Mouse (Mus musculus): ENCODE data around the gene Olfr303. TPM values are rescaled to one million over a fixed set of nuclear protein-coding genes. Genes with fewer than 3 reads are reported as not detected.
"Not testable (repeated sequence)": the region's sequence is repeated elsewhere in the genome, so short reads cannot be mapped to it uniquely, and the experiment has no call there.

Olfr303 gene
- total RNA-seq (2014; rRNA removed) (not detected in 2 replicates), polyA plus RNA-seq (2015; fragmentation: Nextera tagmentation; extraction: Ambion mirVana) (not detected in 2 replicates)

DNA sequence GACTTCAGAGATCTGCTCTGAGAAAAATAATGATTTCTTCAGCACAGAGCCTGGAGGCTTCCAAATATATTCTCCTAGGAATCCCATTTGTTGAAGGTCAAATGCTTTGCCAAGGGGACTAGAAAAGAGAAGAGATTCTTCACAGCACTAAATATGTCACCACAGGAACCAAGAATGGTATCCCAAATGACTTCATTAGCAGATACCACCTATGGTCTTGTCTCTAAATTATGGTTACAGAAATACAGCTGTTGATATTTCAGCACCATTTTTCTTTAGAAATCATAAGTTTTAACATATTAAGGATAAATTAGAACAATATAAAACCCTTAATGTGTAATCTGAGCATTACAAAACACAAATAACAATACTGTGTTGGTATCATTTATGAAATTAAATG is at the start of gene Olfr303:
TSS of gene Olfr303 (minus strand) at position 101 of the 400 bp plus-strand sequence.
- Histone ChIP-seq H3K27me3 (ENCODE audit: insufficient read depth, low read length) (no peaks in the 10 kb centered on the region), H3K4me1 (ENCODE audit: insufficient read depth) (no peaks in the 10 kb centered on the region), H3K9me3 (ENCODE audit: low read length) (no peaks in the 10 kb centered on the region), H3K4me2 (ENCODE audit: low read depth) (no peak within 1 kb of the TSS), H3K9ac (no peak within 1 kb of the TSS), H3K36me3 (ENCODE audit: insufficient read depth) (no peaks in the 10 kb centered on the region), H3K4me3 (ENCODE audit: low read depth, low read length) (no peak within 1 kb of the TSS), H3K27ac (ENCODE audit: low read depth, low read length) (no peak within 1 kb of the TSS)
- TF ChIP-seq CTCF (IDR thresholded peaks at IDR 0.05; ENCODE audit: low read depth), result no peak
- ATAC-seq (no peak), DNase-seq (no peak)

DNA sequence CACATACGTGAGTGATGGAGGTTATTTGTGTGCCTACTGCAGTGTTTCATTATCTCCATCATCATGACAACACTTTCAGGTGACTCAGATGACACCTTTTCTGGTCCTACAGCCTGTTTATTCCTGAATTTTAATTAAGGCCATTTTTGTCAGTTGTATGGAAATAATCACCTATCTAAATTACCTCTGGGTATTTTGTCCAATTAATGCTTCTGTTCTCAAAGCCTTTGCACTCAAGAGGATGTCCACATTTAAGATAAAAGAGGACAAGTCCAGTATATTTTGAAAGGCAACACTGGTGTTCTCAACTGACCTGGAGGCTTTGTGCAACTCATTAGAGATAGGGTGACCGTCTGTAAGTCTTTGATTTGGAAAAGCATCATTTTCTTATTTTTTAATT is 6.0 kb upstream of the Olfr303 start, which contains the start of gene Olfr301:
TSS of gene Olfr301 (plus strand) at position 301 of the 400 bp plus-strand sequence.
- H3K4me2 ChIP-seq (ENCODE audit: low read depth), result no peak within 1 kb of the TSS
- no peak for ATAC-seq
- 89% methylated on average over 2 of the region's 2 CpGs for WGBS
- no peak within 1 kb of the TSS for H3K9ac ChIP-seq
- H3K4me3 ChIP-seq (ENCODE audit: low read depth, low read length), result no peak within 1 kb of the TSS
- TF ChIP-seq CTCF (IDR thresholded peaks at IDR 0.05; ENCODE audit: low read depth), result no peak
- no peak for DNase-seq
- no peaks in the 10 kb centered on the region for H3K4me1 ChIP-seq (ENCODE audit: insufficient read depth)
- H3K9me3 ChIP-seq (ENCODE audit: low read length), result no peaks in the 10 kb centered on the region
- H3K36me3 ChIP-seq (ENCODE audit: insufficient read depth), result no peaks in the 10 kb centered on the region
- no peak within 1 kb of the TSS for H3K27ac ChIP-seq (ENCODE audit: low read depth, low read length)
- no peaks in the 10 kb centered on the region for H3K27me3 ChIP-seq (ENCODE audit: insufficient read depth, low read length)

DNA sequence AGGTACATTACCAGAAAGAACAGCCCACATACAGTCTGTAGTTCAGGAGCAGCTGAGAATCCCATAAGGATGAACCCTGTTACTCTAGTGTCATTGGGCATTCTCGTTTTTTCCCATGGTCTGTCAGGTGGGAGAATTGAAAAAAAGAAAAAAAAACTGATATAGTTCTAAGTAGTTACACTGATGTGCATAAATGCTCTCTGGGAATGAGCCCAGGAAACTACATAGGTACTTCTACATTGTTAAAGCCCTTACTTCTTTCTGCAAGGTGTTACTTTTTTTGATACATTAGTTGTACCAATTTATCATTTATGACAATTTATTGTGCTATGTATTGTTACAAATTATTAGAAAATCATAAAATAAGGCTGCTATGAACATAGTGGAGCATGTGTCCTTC is 11.0 kb downstream of the Olfr303 start, which contains the start of gene Olfr304:
TSS of gene Olfr304 (minus strand) at position 101 of the 400 bp plus-strand sequence.
- ATAC-seq (no peak), DNase-seq (no peak)
- Histone ChIP-seq H3K4me3 (ENCODE audit: low read depth, low read length) (no peak within 1 kb of the TSS), H3K27ac (ENCODE audit: low read depth, low read length) (no peak within 1 kb of the TSS), H3K4me2 (ENCODE audit: low read depth) (no peak within 1 kb of the TSS), H3K4me1 (ENCODE audit: insufficient read depth) (no peaks in the 10 kb centered on the region), H3K9me3 (ENCODE audit: low read length) (no peaks in the 10 kb centered on the region), H3K9ac (no peak within 1 kb of the TSS), H3K36me3 (ENCODE audit: insufficient read depth) (no peaks in the 10 kb centered on the region), H3K27me3 (ENCODE audit: insufficient read depth, low read length) (no peaks in the 10 kb centered on the region)
- no peak for TF ChIP-seq CTCF (IDR thresholded peaks at IDR 0.05; ENCODE audit: low read depth)
- 73% methylated on average over 1 of the region's 1 CpGs for WGBS

DNA sequence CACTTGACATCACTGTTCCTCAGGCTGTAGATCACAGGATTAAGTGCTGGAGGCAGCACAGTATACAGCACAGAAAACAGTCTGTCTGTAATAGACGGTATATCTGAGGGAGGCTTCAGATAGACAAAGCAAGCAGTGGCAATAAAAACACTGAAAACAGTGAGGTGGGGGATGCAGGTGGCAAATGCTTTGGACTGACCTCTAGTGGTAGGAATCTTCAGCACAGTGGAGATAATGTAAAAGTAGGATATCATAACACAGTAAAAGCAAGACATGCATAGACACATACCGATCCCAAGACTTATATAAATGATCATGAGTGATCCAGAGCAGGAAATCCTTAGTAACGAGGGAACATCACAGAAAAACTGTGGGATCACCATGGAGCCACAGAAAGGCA is 11.8 kb downstream of the Olfr303 start:
- no peaks in the 10 kb centered on the region for H3K9me3 ChIP-seq (ENCODE audit: low read length)
- TF ChIP-seq CTCF (IDR thresholded peaks at IDR 0.05; ENCODE audit: low read depth), result 0 out of 2 replicates have a peak, but pooled peaks have one; percentile 6
- H3K4me2 ChIP-seq (ENCODE audit: low read depth), result no peak overlapping the region
- H3K27ac ChIP-seq (ENCODE audit: low read depth, low read length), result no peak overlapping the region
- ATAC-seq (no peak), DNase-seq (no peak)
- no peaks in the 10 kb centered on the region for H3K36me3 ChIP-seq (ENCODE audit: insufficient read depth)
- H3K4me1 ChIP-seq (ENCODE audit: insufficient read depth), result no peaks in the 10 kb centered on the region
- H3K4me3 ChIP-seq (ENCODE audit: low read depth, low read length), result no peak overlapping the region
- WGBS, result 75% methylated on average over 3 of the region's 3 CpGs
- no peaks in the 10 kb centered on the region for H3K27me3 ChIP-seq (ENCODE audit: insufficient read depth, low read length)
- no peak overlapping the region for H3K9ac ChIP-seq

DNA sequence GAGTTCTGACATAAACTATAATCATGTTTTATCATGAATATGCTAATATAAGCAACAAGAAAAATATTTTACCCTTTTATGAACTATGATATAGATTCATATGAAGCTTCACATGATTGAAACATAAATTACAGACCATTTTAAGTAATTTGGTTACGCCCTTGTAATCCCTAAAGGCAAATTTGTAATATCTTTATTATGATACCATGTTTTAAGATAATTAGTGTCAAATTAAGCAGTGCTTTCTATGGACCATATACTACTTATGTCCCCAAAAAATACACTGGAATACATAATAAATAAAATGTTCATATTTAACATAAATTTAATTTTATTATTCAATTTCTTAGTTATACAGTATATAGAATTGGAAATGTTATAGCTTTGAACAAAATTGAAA is 30.8 kb downstream of the Olfr303 start, which contains the start of gene Olfr305:
TSS of gene Olfr305 (minus strand) at position 101 of the 400 bp plus-strand sequence.
- no peak for DNase-seq
- no peak for TF ChIP-seq CTCF (IDR thresholded peaks at IDR 0.05; ENCODE audit: low read depth)
- Histone ChIP-seq H3K4me1 (ENCODE audit: insufficient read depth) (no peaks in the 10 kb centered on the region), H3K9ac (no peak within 1 kb of the TSS), H3K4me3 (ENCODE audit: low read depth, low read length) (no peak within 1 kb of the TSS), H3K27me3 (ENCODE audit: insufficient read depth, low read length) (no peaks in the 10 kb centered on the region), H3K4me2 (ENCODE audit: low read depth) (no peak within 1 kb of the TSS), H3K36me3 (ENCODE audit: insufficient read depth) (no peaks in the 10 kb centered on the region), H3K27ac (ENCODE audit: low read depth, low read length) (no peak within 1 kb of the TSS), H3K9me3 (ENCODE audit: low read length) (no peaks in the 10 kb centered on the region)
- 90% methylated on average over 1 of the region's 1 CpGs for WGBS
- no peak for ATAC-seq

DNA sequence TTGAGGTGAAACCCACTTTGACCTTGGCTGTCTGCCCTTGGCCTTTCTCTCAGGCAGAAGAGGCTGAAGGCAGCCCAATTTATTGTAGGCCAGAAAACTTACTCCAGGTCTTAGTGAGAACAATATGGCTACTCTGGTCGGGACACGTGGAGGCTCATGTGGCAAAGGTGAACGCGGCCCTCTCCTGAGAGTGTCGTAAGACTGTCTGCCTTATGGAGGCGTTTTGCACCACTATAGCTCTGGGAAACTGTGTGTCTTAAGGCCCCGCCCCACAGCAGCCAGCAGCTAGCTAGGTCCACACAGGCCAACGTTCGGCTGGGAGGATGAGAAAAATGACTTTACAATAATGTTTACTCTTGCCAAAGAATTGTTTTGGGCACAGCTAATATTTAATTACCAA is 51.3 kb downstream of the Olfr303 start:
- not testable (repeated sequence) for DNase-seq; H3K4me2 ChIP-seq (ENCODE audit: low read depth); H3K36me3 ChIP-seq (ENCODE audit: insufficient read depth); H3K9ac ChIP-seq; H3K27ac ChIP-seq (ENCODE audit: low read depth, low read length); H3K4me1 ChIP-seq (ENCODE audit: insufficient read depth); H3K9me3 ChIP-seq (ENCODE audit: low read length); ATAC-seq; H3K27me3 ChIP-seq (ENCODE audit: insufficient read depth, low read length); H3K4me3 ChIP-seq (ENCODE audit: low read depth, low read length)
- WGBS, result 91% methylated on average over 9 of the region's 9 CpGs

DNA sequence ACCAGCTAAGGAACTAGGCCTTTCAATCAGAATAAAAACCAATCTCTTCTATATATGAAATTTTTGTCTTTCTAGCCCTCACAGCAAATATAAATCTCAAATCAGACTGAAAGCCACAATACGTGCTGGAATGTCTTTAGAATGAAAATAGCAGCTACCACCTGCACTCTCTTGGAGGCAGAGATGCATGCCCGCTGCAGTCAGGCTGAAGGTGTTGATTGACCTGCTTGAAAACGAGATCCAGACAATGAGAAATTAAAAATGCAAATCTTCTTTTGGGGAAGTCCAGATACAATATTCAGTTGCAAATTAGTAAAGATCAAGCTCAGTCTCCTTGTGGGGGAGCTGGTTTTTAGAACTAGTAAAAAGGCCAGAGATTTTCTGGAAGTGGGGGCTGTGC is 53.3 kb downstream of the Olfr303 start:
- DNase-seq (no peak), ATAC-seq (no peak)
- Histone ChIP-seq H3K4me1 (ENCODE audit: insufficient read depth) (no peaks in the 10 kb centered on the region), H3K9me3 (ENCODE audit: low read length) (no peaks in the 10 kb centered on the region), H3K27me3 (ENCODE audit: insufficient read depth, low read length) (no peaks in the 10 kb centered on the region), H3K4me3 (ENCODE audit: low read depth, low read length) (no peak overlapping the region), H3K4me2 (ENCODE audit: low read depth) (no peak overlapping the region), H3K36me3 (ENCODE audit: insufficient read depth) (no peaks in the 10 kb centered on the region), H3K9ac (no peak overlapping the region), H3K27ac (ENCODE audit: low read depth, low read length) (no peak overlapping the region)
- no peak for TF ChIP-seq CTCF (IDR thresholded peaks at IDR 0.05; ENCODE audit: low read depth)
- 55% methylated on average over 3 of the region's 3 CpGs for WGBS
